Mouse (Mus musculus): ENCODE data around the gene Ltbp4. TPM values are rescaled to one million over a fixed set of nuclear protein-coding genes. Genes with fewer than 3 reads are reported as not detected.

Gene Ltbp4
- total and polyA plus RNA-seq, 3 experiments, result 2.9 to 14.2 TPM; not detected in 1

GRCm38 (mm10) chr7:27314393-27314792 lies 23.1 kb downstream of the Ltbp4 start:
- Histone ChIP-seq H3K27ac (ENCODE audit: control insufficient read depth, low read depth, low read length) (no peak overlapping the region), H3K9ac (ENCODE audit: control insufficient read depth, low read depth, low read length, poor library complexity, severe bottlenecking) (no peak overlapping the region), H3K36me3 (ENCODE audit: control insufficient read depth in 1 of 2, insufficient read depth in 2 of 2, low read length in 2 of 2) (no peaks in the 10 kb centered on the region), H3K4me1 (ENCODE audit: control insufficient read depth in 1 of 2, insufficient read depth in 2 of 2, low read length in 2 of 2) (no peaks in the 10 kb centered on the region), H3K4me3 (ENCODE audit: control insufficient read depth in 1 of 2, insufficient read depth in 1 of 2, low read depth in 2 of 2, low read length in 2 of 2) (no peak overlapping the region), H3K9me3 (replicated peaks; ENCODE audit: insufficient read depth, low read length) (no peaks in the 10 kb centered on the region), H3K27me3 (ENCODE audit: control insufficient read depth in 1 of 2, insufficient read depth in 2 of 2, low read length in 2 of 2) (no peaks in the 10 kb centered on the region), H3K79me2 (ENCODE audit: control insufficient read depth, insufficient read depth, low read length, poor library complexity) (no peaks in the 10 kb centered on the region)
- peak; percentile 33 for DNase-seq (ENCODE audit: low read depth, low spot score)
- TF ChIP-seq RAD21 (IDR thresholded peaks at IDR 0.05; ENCODE audit: low read depth, low read length) (peak; percentile 8), CTCF (IDR thresholded peaks at IDR 0.05 in 2 of 3, conservative IDR thresholded peaks at IDR 0.05 in 1 of 3; ENCODE audit: control insufficient read depth in 1 of 3, insufficient read depth in 1 of 3, low read depth in 2 of 3, low read length in 3 of 3, poor library complexity in 1 of 3, severe bottlenecking in 1 of 3) (peak; percentile 30 to 52 (median 41); a peak in 5 of 6 replicates), SMC3 (IDR thresholded peaks at IDR 0.05; ENCODE audit: low read depth, low read length) (peak; percentile 6; the same call in 1 of the 2 replicates), NELFE (IDR thresholded peaks at IDR 0.05; ENCODE audit: low read depth, low read length) (no peak), MXI1 (IDR thresholded peaks at IDR 0.05; ENCODE audit: low read depth, low read length) (no peak), ZNF384 (IDR thresholded peaks at IDR 0.05; ENCODE audit: low read depth, low read length) (no peak), NRF1 (IDR thresholded peaks at IDR 0.05; ENCODE audit: insufficient read depth, low read depth, low read length, poor library complexity, severe bottlenecking) (no peak), MEF2A (IDR thresholded peaks at IDR 0.05; ENCODE audit: extremely low read depth, insufficient replicate concordance, low read depth, low read length, poor library complexity, severe bottlenecking) (no peak), MYB (IDR thresholded peaks at IDR 0.05; ENCODE audit: low read depth, low read length) (no peak)

- Histone ChIP-seq H3K9me3 (replicated peaks; ENCODE audit: insufficient read depth, low read length) (no peaks in the 10 kb centered on the region), H3K79me2 (ENCODE audit: control insufficient read depth, insufficient read depth, low read length, poor library complexity) (no peaks in the 10 kb centered on the region), H3K36me3 (ENCODE audit: control insufficient read depth in 1 of 2, insufficient read depth in 2 of 2, low read length in 2 of 2) (no peaks in the 10 kb centered on the region), H3K27me3 (ENCODE audit: control insufficient read depth in 1 of 2, insufficient read depth in 2 of 2, low read length in 2 of 2) (no peaks in the 10 kb centered on the region), H3K27ac (ENCODE audit: control insufficient read depth, low read depth, low read length) (no peak overlapping the region), H3K9ac (ENCODE audit: control insufficient read depth, low read depth, low read length, poor library complexity, severe bottlenecking) (no peak overlapping the region), H3K4me3 (ENCODE audit: control insufficient read depth in 1 of 2, insufficient read depth in 1 of 2, low read depth in 2 of 2, low read length in 2 of 2) (no peak overlapping the region), H3K4me1 (ENCODE audit: control insufficient read depth in 1 of 2, insufficient read depth in 2 of 2, low read length in 2 of 2) (no peaks in the 10 kb centered on the region)
- no peak for DNase-seq (ENCODE audit: low read depth, low spot score)
- TF ChIP-seq KAT2A (conservative IDR thresholded peaks at IDR 0.05; ENCODE audit: low read depth, low read length), result no peak
- TF ChIP-seq POLR2A (IDR thresholded peaks at IDR 0.05; ENCODE audit: control insufficient read depth in 1 of 2, insufficient read depth in 1 of 2, low read depth in 1 of 2, low read length in 2 of 2, poor library complexity in 1 of 2), result no peak
- TF ChIP-seq RCOR1 (IDR thresholded peaks at IDR 0.05; ENCODE audit: low read depth, low read length), result no peak
- TF ChIP-seq TBP (IDR thresholded peaks at IDR 0.05; ENCODE audit: low read depth, low read length), result no peak
- TF ChIP-seq ELF1 (IDR thresholded peaks at IDR 0.05; ENCODE audit: low read depth, low read length), result no peak
Measured at GRCm38 (mm10) chr7:27311651-27312284, 25.7 kb downstream of the Ltbp4 start.
